Mouse (Mus musculus): ENCODE measurements around the gene Ncapg2. TPM values are rescaled to one million over a fixed set of nuclear protein-coding genes. Genes with fewer than 3 reads are reported as not detected.

The Ncapg2 gene
- total RNA-seq, 2 experiments from 2014 or later = 4.0 to 5.8 TPM

Other genes with a start within 250 kb of the Ncapg2 start
- gene Wdr60, start 142.4 kb upstream of the Ncapg2 start, total RNA-seq (2021) = 10 to 100 TPM; 16.2 to 16.4 TPM
- not detected for gene Gm11027, start 130.0 kb upstream of the Ncapg2 start, total RNA-seq (2021)
- gene Esyt2, start 124.2 kb upstream of the Ncapg2 start, total RNA-seq (2021) = 10 to 100 TPM; 64.9 to 69.9 TPM
- gene Ptprn2, start 80.3 kb downstream of the Ncapg2 start, total RNA-seq (2021) = 100 to 1,000 TPM; 296 to 297 TPM